Mouse (Mus musculus) splenic B cell, adult 2 months (primary cell): Measurements from ENCODE around the gene Plin5.

Experiments used
- DNase-seq: peaks from one replicate; pipeline ENCODE4 v3.0.0-alpha.2; 2011; ENCODE audit warnings: low read depth, low spot score
- H3K27me3 ChIP-seq: 2 replicates; pipeline ENCODE4 v1.6.1; 2012; ENCODE audit warnings: mild to moderate bottlenecking, low read length, moderate library complexity, mixed read lengths; ENCODE audit not compliant: control insufficient read depth, poor library complexity, insufficient read depth, severe bottlenecking
- H3K36me3 ChIP-seq: 2 replicates; pipeline ENCODE4 v1.6.1; 2012; ENCODE audit warnings: mild to moderate bottlenecking, low read length, moderate library complexity, mixed read lengths; ENCODE audit not compliant: control insufficient read depth, poor library complexity, insufficient read depth, severe bottlenecking

The Plin5 gene

DNA sequence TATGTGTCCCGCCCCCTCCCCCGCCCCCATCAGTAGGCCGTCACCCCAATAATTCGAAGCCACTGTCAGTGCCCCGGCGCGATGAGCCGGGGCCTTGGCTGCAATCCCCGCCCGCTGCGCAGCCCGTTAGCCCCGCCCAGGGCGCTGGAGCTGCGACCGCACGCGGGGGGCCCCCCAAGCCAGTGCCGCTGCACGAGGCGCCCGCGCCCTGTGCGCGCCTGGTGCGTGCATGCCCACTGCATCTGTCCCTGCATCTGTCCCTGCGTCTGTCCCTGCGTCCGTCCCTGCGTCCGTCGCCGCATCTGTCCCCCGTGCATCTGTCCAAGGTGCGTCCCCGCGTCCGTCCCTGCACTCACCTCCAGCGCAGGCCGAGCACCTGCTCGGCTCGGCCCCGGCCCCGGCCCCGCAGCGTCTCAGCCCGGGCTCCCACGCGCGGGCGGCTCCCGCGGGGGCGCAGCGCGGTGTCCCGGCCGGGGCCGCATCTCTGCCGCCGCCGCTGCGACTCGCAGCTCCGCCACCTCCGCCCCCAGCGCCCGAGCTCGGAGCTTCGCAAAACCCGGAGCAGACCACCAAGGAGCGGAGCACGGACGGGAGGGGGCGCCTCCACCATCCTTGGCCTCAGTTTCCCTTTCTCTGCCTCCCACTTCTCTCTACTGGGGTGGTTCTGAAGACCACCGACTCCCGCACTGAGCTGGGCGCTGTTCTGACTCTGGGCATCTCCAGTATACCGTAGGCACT, 22.6 kb upstream of the Plin5 start, which contains the start of gene Sema6b:
Sema6b (minus strand) TSS at position 486 of the 738 bp plus-strand sequence.
- peak; percentile 53 for DNase-seq
- H3K36me3 ChIP-seq: no peaks in the 10 kb centered on the region

DNA sequence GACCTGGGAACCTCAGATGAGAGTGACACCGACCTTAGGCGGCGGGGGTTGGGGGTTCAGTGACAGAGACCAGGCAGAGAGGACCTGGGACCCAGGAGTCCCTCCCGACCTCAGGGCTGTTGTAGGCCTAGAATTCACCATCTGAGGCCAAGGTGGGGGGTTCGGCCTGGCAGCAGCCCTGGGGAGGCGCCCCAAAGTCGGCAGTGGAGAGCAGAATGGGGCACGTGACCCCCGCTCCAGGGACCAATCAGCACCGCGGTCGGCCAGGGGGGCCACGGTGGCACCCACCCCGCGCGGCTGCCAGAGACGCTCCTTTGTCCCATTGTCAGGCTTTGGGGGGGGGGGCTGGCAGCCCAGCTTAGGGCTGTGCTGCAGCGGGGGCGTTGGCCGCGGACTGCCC, 22.0 kb upstream of the Plin5 start:
- Histone ChIP-seq H3K36me3 (no peaks in the 10 kb centered on the region), H3K27me3 (peaks cover 2% of the 10 kb centered on the region)
- DNase-seq: no peak

More for the DNA sequence above, 22.6 kb upstream of the Plin5 start, which contains the start of gene Sema6b:
- H3K27me3 ChIP-seq: peaks cover 2% of the 10 kb centered on the region

DNA sequence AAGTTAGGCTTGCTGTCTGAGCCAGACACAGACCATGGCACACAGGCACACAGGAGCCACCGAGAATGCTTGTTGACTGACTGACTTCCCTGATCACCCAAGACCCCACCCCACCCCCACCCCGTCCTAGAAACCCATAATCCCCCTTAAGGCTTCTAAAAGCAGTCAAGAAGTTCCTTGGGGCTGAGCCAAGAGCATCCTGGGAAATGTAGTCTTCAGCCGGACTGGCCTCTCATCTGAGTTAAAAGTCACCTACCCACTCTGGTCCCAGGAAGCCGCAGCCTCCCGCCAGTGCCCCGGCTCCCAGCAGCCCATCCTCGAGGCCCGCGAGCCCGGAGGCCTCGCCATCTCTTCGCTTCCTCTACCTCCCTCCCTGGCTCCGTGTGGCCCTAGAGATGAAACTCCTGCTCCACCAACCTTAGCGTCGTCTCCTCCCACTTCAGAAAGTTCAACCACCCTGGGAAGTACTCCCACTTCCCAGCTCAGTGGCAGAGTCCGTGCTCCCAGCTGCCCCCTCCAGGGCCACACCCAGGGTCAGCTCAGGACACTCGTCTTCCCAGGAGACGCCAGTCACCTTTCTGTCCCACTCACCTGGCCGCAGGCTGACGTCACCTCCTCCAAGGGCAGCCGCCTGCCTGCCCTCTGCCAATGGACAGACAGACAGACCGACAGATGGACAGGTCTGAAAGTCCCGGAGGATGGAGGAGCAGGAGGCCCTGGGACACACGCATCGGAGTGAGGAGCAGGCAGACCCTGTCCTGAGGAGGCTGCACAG, 20.6 kb upstream of the Plin5 start:
- DNase-seq: no peak
- H3K36me3 ChIP-seq: no peaks in the 10 kb centered on the region
- peaks cover 2% of the 10 kb centered on the region for H3K27me3 ChIP-seq

- DNase-seq: no peak
- Histone ChIP-seq H3K36me3 (no peaks in the 10 kb centered on the region), H3K27me3 (peaks cover 2% of the 10 kb centered on the region; the same call in 1 of the 2 replicates)
Measured at GRCm38 (mm10) chr17:56136558-56136957, 19.2 kb upstream of the Plin5 start.

GRCm38 (mm10) chr17:56134463-56134971, 17.1 kb upstream of the Plin5 start:
- peak; percentile 83 for DNase-seq
- no peaks in the 10 kb centered on the region for H3K36me3 ChIP-seq

DNA sequence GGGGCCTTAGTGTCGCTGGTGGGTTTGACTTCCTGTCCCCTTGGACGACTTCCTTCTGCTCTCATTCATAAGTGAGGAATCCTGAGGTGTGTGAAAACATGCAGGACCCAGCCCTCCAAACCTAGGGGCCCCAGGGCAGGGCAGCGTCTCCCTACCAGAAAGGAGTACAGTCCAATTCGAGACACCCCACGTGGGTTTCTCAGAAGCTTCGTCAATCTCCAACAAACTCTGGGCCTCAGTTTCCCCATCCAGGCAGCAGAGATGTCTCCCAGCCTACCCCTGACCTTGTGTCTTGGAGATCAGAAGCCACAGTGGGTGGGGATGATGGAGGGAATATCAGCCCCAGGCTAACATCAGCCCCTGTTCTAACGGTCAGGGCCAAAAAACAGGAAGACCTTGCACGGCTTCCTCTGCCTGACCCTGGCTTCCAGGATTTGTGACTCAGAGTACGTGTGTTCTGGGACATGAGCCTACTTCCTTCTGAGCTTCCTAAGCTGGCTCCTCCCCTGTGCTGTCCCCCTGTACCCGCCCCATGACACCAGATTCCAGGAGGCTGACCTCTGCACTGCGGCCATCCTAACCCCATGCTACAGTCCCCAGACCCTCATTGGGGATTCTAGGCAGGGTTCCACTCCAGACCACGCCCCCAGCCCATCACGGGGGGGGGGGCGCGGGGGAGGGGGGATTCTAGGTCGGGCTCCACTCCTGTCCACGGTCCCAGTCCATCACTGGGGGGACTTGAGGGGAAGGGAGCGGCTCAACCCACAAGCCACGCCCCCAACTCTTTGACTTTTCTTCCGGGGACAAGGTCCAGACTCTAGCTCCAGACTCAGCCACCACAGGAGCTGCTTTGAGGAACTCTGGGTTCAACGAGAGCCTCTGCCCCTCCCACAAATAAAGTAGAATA, 16.3 kb upstream of the Plin5 start:
- DNase-seq: peak; percentile 43
- Histone ChIP-seq H3K27me3 (no peaks in the 10 kb centered on the region), H3K36me3 (no peaks in the 10 kb centered on the region)

More at GRCm38 (mm10) chr17:56134463-56134971, 17.1 kb upstream of the Plin5 start:
- H3K27me3 ChIP-seq: no peaks in the 10 kb centered on the region

GRCm38 (mm10) chr17:56132661-56133060, 15.3 kb upstream of the Plin5 start:
- no peaks in the 10 kb centered on the region for H3K36me3 ChIP-seq
- peak; percentile 85 for DNase-seq
- no peaks in the 10 kb centered on the region for H3K27me3 ChIP-seq

DNA sequence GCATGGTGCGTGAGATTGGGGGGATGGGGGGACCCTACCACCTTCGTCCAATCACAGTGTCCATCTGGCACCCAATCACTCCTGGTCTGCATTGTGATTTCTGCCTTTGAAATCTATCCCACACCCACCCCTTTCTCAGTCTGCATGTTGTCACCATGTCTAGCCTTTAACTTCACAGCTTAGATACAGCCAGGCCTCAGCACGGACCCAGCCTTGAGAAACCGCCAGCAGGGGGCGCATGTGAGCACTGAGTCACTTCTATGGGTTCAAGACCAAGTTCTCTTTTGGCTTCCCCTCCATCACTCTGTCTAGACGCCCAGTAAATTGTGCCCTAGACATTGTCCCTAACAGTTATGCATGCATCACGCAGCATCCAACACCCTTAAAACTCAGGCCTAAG, 14.4 kb upstream of the Plin5 start:
- DNase-seq: peak; percentile 86
- H3K27me3 ChIP-seq: no peaks in the 10 kb centered on the region
- no peaks in the 10 kb centered on the region for H3K36me3 ChIP-seq

GRCm38 (mm10) chr17:56131136-56131535, 13.7 kb upstream of the Plin5 start:
- DNase-seq: no peak
- no peaks in the 10 kb centered on the region for H3K36me3 ChIP-seq
- no peaks in the 10 kb centered on the region for H3K27me3 ChIP-seq

DNA sequence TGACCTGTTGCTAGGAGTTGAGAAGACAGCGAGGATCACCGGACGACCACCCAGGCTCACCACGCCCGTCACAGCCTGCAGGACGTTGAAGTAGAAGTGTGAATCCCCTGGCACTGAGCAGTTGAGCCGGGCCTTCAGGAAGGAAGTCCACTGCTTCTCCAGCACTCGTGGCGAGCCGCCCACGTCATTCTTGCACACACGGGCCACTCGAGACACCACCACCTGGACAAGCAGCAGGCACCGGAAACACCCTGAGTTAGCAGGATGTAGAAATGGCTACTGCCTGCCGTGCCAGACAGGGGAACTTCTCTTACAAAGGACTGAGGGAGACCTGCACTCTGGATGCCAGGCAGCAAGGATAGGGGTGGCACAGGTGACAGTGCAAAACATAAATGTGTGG, 10.8 kb upstream of the Plin5 start:
- DNase-seq: peak; percentile 28
- no peaks in the 10 kb centered on the region for H3K36me3 ChIP-seq

DNA sequence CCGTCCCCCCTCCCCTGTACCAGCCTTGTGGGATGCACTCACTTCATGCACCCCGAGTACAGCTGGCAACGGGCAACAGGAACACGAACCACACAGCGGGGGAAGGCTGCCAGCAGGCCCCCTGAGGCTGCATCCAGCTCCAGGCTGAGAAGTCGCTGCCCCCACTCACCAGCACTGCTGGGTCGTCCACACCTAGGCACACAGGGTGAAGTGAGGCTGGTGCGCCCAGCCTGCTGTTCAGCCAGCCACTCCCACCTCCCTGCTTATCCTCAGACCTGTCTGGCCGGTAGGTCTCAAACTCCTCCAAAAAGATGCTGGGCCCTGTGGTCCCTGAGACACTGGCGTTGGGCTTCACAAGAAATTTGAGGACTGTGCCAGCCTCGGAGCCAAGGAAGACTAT, 8.8 kb upstream of the Plin5 start:
- DNase-seq: no peak
- Histone ChIP-seq H3K36me3 (no peaks in the 10 kb centered on the region), H3K27me3 (no peaks in the 10 kb centered on the region)

More for the DNA sequence above, 10.8 kb upstream of the Plin5 start:
- H3K27me3 ChIP-seq: no peaks in the 10 kb centered on the region

GRCm38 (mm10) chr17:56125276-56125630, 7.9 kb upstream of the Plin5 start:
- H3K27me3 ChIP-seq: no peaks in the 10 kb centered on the region
- no peaks in the 10 kb centered on the region for H3K36me3 ChIP-seq
- no peak for DNase-seq

GRCm38 (mm10) chr17:56124377-56125275, 7.2 kb upstream of the Plin5 start:
- no peaks in the 10 kb centered on the region for H3K36me3 ChIP-seq
- H3K27me3 ChIP-seq: no peaks in the 10 kb centered on the region
- peak; percentile 78 for DNase-seq
